Mouse (Mus musculus): ENCODE measurements around the gene Tmeff1.

GRCm38 (mm10) chr4:48633529-48633928 lies 48.6 kb downstream of the Tmeff1 start:
- no peak for TF ChIP-seq CTCF (IDR thresholded peaks at IDR 0.05; ENCODE audit: low read depth)
- no peak for TF ChIP-seq EP300 (IDR thresholded peaks at IDR 0.05; ENCODE audit: low read depth)
